Mouse (Mus musculus): Measurements from ENCODE around the gene Arhgef17.
A peak's percentile ranks its signal among the peaks of the same experiment; 100 is the strongest.

DNA sequence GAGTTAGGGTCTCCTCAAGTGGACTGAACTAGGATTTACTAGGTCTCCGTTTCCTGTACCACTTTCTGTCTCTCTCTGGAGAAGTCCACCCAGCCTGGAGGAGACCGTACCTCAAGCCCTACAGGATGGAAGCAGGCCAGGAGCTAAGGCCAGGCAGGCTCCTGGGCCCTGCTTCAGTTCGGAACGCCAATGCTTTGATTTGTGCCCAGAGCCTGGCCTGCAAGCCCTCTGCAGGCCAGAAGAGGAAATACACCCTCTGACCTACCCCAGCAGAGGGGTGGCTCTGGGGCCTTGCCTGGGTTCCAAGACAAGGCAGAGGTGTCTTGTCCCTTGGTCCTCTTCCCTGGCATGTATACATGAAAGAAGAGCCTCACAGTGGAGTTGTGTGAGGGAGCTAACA is 33.2 kb upstream of the Arhgef17 start:
- TF ChIP-seq POLR2A (IDR thresholded peaks at IDR 0.05; ENCODE audit: borderline replicate concordance, extremely low read depth, insufficient read depth, insufficient read length, poor library complexity, severe bottlenecking) (no peak), CTCF (IDR thresholded peaks at IDR 0.05; ENCODE audit: borderline replicate concordance, extremely low read depth, insufficient read depth, insufficient read length) (peak; percentile 86)

Measured in brain, embryonic 14.5 days (tissue).